Mouse (Mus musculus) MEL-GATA-1-ER (cell line): ENCODE measurements around the gene Pbld2.
"Not testable (repeated sequence)": the region's sequence is repeated elsewhere in the genome, so short reads cannot be mapped to it uniquely, and the experiment has no call there.

ENCODE experiments used
- DNase-seq: peaks from one replicate; pipeline ENCODE4 v3.0.0-alpha.2; 2012; ENCODE audit warnings: low read depth; ENCODE audit errors: extremely low read depth

Gene Pbld2

GRCm38 (mm10) chr10:63025016-63025415 lies 901 bp downstream of the Pbld2 start:
- no peak for DNase-seq

GRCm38 (mm10) chr10:63025491-63026011 lies 1.4 kb downstream of the Pbld2 start:
- no peak for DNase-seq

DNA sequence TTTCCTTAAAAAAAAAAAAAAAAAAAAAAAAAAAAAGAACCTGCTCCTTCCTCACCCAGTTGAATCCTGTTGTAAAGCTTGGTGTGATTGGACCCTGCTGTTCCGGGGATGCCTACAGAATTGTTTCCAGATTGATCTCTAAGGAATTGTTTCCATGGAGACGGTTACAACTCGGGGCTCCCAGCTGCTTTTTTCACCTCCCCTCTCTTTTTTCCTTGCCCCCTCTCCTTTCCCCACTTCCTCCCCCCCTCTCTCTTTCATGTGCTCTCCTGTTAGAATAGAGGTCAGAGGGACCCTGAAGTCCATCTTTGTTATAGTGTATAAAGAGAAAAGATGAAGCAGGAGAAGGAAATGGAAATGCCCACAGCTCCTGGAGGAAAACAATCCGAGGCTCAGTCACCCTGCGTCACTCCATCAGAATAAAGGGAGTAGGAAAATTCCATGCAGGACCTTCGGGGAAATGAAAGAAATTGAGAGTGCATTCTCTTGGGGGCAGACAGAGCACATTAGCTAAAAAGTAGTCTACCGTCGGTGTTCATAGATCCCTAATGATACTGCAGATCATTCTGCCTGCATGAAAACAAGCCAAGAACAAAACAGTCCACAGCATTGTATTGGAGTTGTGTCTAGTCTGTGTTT lies 2.2 kb downstream of the Pbld2 start:
- no peak for DNase-seq

GRCm38 (mm10) chr10:63026795-63027160 lies 2.7 kb downstream of the Pbld2 start:
- DNase-seq, result no peak

- no peak for DNase-seq
These were observed 3.5 kb downstream of the Pbld2 start for GRCm38 (mm10) chr10:63027376-63028161.

DNA sequence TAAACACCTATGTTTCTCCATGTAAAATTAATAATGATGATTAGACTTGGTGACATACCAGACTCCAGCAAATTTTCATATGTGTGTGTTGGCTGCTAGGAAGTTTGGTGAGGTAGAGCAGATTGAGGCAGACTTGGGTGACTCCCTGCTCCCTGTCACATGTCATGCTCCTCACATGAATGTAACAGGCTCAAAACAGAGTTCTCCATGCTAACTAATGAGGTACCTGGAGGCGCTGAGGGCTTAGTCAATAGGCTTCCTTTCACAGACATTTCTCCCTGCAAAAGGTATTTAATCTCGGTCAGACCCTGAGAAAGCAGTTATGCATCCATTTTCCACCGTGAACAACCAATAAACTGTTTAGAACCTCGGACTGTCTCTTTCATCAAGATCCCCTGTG lies 4.3 kb downstream of the Pbld2 start:
- DNase-seq, result no peak

DNA sequence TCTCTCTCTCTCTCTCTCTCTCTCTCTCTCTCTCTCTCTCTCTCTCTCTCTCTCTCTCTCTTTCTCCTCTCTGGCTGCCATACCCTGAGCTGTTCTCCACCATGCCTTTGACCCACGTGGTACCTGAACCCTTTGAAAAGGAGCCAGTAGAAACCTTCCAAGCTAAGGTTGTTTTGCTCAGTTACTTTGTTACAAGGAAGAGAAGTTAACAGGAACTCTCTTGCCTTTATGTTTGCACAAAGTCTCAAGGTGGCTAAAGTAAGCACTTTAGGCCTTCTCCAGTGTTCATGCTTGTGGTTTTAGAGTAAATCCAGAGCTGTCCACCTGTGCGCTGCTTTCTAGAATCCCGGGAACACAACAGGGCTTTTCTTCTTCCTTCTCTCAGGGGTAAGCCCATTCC lies 8.2 kb downstream of the Pbld2 start:
- no peak for DNase-seq

GRCm38 (mm10) chr10:63032956-63033355 lies 8.8 kb downstream of the Pbld2 start:
- DNase-seq, result no peak

DNA sequence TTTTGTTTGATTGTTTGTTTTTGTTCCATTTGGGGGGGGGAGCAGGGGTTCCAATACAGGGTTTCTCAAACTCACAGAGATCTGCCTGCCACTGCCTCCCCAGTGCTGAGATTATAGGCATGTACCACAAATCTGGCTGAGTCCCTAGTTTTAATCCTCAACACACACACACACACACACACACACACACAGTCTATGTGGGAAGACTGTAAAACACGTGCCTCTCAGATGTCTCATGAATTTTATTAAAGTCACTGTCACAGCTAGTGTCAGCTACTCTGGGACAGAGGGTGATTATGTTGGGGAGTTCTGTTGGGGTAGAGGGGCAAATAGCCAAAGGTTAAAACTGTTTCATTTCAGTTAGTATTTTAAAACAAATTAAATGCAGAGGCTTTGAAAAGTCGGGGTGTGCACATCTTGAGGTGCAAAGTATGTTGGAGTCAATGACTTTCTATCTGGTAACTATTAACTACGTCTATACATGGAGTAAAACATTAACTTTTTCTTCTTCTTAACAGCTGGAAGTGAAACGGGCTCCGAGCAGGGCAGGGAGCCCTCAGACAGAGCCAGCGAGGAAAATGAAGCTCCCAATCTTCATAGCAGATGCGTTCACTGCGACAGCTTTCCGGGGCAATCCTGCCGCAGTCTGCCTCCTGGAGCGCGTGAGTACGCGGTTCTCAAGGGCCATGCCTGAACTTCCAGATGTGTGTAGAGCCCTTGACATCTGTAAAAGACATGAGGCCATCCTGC lies 14.6 kb downstream of the Pbld2 start:
- DNase-seq, result no peak

- no peak for DNase-seq
These were observed 15.9 kb downstream of the Pbld2 start for GRCm38 (mm10) chr10:63039867-63040628.

- no peak for DNase-seq
These were observed 19.0 kb downstream of the Pbld2 start for GRCm38 (mm10) chr10:63043154-63043553.

DNA sequence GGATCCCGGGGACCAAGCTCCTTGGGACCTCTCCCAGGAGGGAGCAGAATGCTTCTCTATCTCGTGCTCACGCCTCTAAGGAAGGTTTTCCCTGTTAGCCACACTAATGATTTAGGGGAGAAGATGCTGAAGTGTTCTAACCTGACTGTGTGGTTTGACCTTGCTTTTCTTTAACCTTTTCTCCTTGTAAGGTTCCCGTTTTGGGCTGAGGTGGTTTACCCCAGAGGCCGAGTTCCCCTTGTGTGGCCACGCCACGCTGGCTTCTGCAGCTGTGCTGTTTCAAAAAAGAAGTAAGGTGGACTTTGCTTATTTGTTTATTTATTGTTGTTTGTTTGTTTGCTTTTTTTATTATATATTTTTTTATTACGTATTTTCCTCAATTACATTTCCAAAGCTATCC lies 23.6 kb downstream of the Pbld2 start:
- no peak for DNase-seq

GRCm38 (mm10) chr10:63049106-63049505 lies 25.0 kb downstream of the Pbld2 start:
- DNase-seq, result no peak

DNA sequence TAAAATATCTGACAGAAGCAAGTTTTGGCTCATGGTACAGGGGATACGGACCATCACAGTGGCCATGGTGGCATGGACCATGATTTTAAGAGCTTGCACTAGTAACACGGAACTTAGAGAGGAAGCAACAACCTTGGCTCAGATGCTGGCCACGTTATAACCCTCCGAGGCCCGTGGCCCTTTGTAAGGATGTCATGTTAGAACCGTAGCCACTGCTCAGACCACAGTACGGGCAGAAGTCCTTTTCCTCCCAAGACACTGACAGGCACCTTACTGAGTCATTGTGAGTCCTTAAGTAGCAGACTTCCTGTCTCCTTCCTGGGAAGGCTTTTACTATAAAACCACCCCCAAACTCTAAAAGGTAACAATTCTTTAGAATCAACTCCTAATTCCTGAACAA lies 27.2 kb downstream of the Pbld2 start:
- no peak for DNase-seq

- DNase-seq, result no peak
These were observed 27.9 kb downstream of the Pbld2 start for GRCm38 (mm10) chr10:63052011-63052410.

- no peak for DNase-seq
These were observed 28.9 kb downstream of the Pbld2 start for GRCm38 (mm10) chr10:63053007-63053406.

- not testable (repeated sequence) for DNase-seq
These were observed 30.0 kb downstream of the Pbld2 start for GRCm38 (mm10) chr10:63054071-63054470.

DNA sequence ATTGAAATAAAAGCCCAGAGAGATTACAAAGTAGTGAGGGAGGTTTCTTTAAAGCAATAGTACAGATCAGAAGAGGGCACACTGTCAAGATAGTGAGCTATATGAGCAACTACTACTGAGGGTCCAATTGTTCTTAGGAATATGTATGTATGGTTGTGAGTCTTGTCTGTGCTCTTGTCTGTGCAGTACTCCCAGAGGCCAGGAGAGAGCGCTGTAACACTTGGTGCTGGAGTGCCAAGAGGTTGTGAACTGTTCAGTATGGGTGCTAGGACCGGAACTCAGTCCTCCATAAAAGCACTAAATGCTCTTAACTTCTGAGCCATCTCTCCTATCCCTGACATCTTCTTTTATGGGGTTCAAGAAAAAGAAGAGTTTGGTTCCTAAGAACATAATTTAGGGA lies 30.5 kb downstream of the Pbld2 start:
- no peak for DNase-seq

GRCm38 (mm10) chr10:63056966-63057750 lies 33.0 kb downstream of the Pbld2 start:
- DNase-seq, result no peak

GRCm38 (mm10) chr10:63059862-63060261 lies 35.7 kb downstream of the Pbld2 start, which contains the start of gene Pbld1:
Gene Pbld1 (plus strand): TSS chr10:63060162.
- no peak for DNase-seq
